Mouse (Mus musculus): ENCODE results near the gene Rasgef1a.

Gene Rasgef1a

GRCm38 (mm10) chr6:118076256-118076655, 65.0 kb downstream of the Rasgef1a start:
- DNase-seq: no peak

- DNase-seq: peak; percentile 21
Measured at GRCm38 (mm10) chr6:118076748-118077147, 65.5 kb downstream of the Rasgef1a start.

- DNase-seq: no peak
Measured at GRCm38 (mm10) chr6:118077421-118077820, 66.2 kb downstream of the Rasgef1a start.

GRCm38 (mm10) chr6:118078751-118079150, 67.5 kb downstream of the Rasgef1a start:
- DNase-seq: no peak

GRCm38 (mm10) chr6:118079292-118079691, 68.1 kb downstream of the Rasgef1a start:
- no peak for DNase-seq

- no peak for DNase-seq
Measured at GRCm38 (mm10) chr6:118079762-118080465, 68.7 kb downstream of the Rasgef1a start.

GRCm38 (mm10) chr6:118080711-118081110, 69.5 kb downstream of the Rasgef1a start:
- no peak for DNase-seq

GRCm38 (mm10) chr6:118082384-118082783, 71.1 kb downstream of the Rasgef1a start:
- no peak for DNase-seq

GRCm38 (mm10) chr6:118083608-118084007, 72.4 kb downstream of the Rasgef1a start:
- DNase-seq: no peak

GRCm38 (mm10) chr6:118084596-118084995, 73.4 kb downstream of the Rasgef1a start:
- DNase-seq: no peak

- no peak for DNase-seq
Measured at GRCm38 (mm10) chr6:118087955-118088354, 76.7 kb downstream of the Rasgef1a start.

- DNase-seq: no peak
Measured at GRCm38 (mm10) chr6:118088750-118089440, 77.7 kb downstream of the Rasgef1a start.

GRCm38 (mm10) chr6:118090827-118091226, 79.6 kb downstream of the Rasgef1a start:
- DNase-seq: no peak

GRCm38 (mm10) chr6:118097765-118098365, 86.6 kb downstream of the Rasgef1a start:
- no peak for DNase-seq

- peak; percentile 77 for DNase-seq
Measured at GRCm38 (mm10) chr6:118099311-118099802, 88.1 kb downstream of the Rasgef1a start.

GRCm38 (mm10) chr6:118111810-118112209, 100.6 kb downstream of the Rasgef1a start:
- DNase-seq: no peak

- DNase-seq: no peak
Measured at GRCm38 (mm10) chr6:118122767-118123166, 111.5 kb downstream of the Rasgef1a start.

GRCm38 (mm10) chr6:118126577-118126976, 115.3 kb downstream of the Rasgef1a start:
- no peak for DNase-seq

GRCm38 (mm10) chr6:118127198-118127597, 116.0 kb downstream of the Rasgef1a start:
- no peak for DNase-seq

- no peak for DNase-seq
Measured at GRCm38 (mm10) chr6:118127827-118128487, 116.7 kb downstream of the Rasgef1a start.

- DNase-seq: no peak
Measured at GRCm38 (mm10) chr6:118130022-118130421, 118.8 kb downstream of the Rasgef1a start.

GRCm38 (mm10) chr6:118134461-118134860, 123.2 kb downstream of the Rasgef1a start:
- DNase-seq: no peak

GRCm38 (mm10) chr6:118137148-118137547, 125.9 kb downstream of the Rasgef1a start:
- DNase-seq: no peak

Measured in cerebellum, adult 11-12 months (tissue).